Mouse (Mus musculus) cortical plate, adult 2 months (tissue): ENCODE results near the gene Eif3d.
A peak's percentile ranks its signal among the peaks of the same experiment; 100 is the strongest.

ENCODE experiments used
- CTCF ChIP-seq: fragments of 200-500 bp; IDR thresholded peaks from 2 replicates; pipeline ENCODE4 v1.5.1; 2011; ENCODE audit warnings: mild to moderate bottlenecking, control low read depth, low read length; ENCODE audit not compliant: insufficient read depth; ENCODE audit errors: extremely low read depth
- POLR2A ChIP-seq: fragments of 200-500 bp; IDR thresholded peaks from 2 replicates; pipeline ENCODE4 v1.6.1; 2011; ENCODE audit warnings: mild to moderate bottlenecking, low read length, control low read depth; ENCODE audit not compliant: insufficient read depth; ENCODE audit errors: extremely low read depth

GRCm38 (mm10) chr15:77920511-77921462 lies 49.8 kb downstream of the Eif3d start:
- TF ChIP-seq CTCF (peak; percentile 4; the same call in 1 of the 2 replicates), POLR2A (no peak)
